Mouse (Mus musculus): ENCODE data around the gene Actn2. TPM values are rescaled to one million over a fixed set of nuclear protein-coding genes. Genes with fewer than 3 reads are reported as not detected.

The Actn2 gene
- polyA plus RNA-seq (2017; shearing (Covaris generic)): 9.9 TPM

GRCm38 (mm10) chr13:12340183-12340975 lies at the start of gene Actn2:
TSS of gene Actn2 (minus strand) at chr13:12340760.

DNA sequence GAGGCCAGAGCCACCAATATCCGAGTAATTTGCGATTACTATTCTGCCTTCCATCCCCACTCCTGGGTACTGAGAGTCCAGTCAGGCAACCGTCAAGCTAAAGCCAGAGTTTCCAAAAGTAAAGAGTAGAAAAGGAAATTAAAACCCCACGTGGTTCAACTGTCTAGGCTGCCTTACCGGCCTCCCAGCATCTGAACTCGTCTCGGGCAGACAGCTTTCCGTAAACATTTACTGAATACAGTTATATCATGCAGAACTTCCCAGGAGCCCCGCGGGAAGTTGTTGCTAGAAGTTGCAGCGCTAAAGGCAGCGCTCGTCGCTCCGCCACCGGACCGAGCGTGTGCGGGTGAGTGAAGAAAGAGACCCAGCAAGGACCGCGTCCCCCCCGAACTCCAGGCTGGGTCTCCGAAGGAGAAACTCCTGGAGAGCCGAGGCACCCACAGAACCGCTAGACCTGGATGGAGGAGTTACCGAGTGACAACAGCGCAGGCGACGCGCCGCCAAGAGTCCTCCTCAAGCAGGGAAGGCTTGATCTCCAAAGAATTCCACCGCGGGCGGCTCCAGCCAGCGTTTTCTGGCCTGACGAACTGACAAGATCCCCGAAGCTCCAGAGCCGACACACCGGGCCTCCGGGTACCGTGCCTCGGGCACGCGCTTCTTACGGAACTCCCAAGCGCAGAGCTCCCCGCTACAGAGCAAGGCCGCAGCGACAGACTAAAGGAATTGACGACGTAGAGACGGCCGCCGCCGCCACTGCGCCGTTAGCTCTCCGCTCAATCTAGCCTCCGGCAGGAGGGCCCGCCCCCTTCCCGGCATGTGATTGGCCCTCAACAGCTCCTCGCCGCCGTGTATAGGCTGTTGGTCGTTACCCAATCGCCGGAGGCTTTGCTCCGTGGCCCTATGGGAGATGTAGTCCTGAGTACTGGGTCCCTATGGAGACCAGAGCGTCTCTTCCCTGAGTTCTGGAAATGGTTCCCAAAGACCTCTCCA lies 82.9 kb downstream of the Actn2 start, which contains the start of gene Mtr:
Mtr (minus strand) TSS at position 723 of the 990 bp plus-strand sequence.

Other genes starting within 250 kb of the Actn2 start
- gene Ryr2, start 233.8 kb downstream of the Actn2 start, polyA plus RNA-seq (2017; shearing (Covaris generic)): 0.57 TPM
- 32.3 TPM for gene Mtr, start 82.6 kb downstream of the Actn2 start, polyA plus RNA-seq (2017; shearing (Covaris generic))
- 78.0 TPM for gene Heatr1, start 54.3 kb upstream of the Actn2 start, polyA plus RNA-seq (2017; shearing (Covaris generic))
- 79.4 TPM for gene Lgals8, start 124.2 kb upstream of the Actn2 start, polyA plus RNA-seq (2017; shearing (Covaris generic))
- 0.55 TPM for gene Edaradd, start 179.7 kb upstream of the Actn2 start, polyA plus RNA-seq (2017; shearing (Covaris generic))
- gene Ero1lb, start 225.1 kb upstream of the Actn2 start, polyA plus RNA-seq (2017; shearing (Covaris generic)): 9.1 TPM

Data from CD4-positive, CD25-positive, alpha-beta regulatory T cell, adult 9 weeks (primary cell).